ENCODE assay signal across 20 mouse cellular contexts in genomic region chr16:62814491-62814890, GRCm38 (mm10). TPM values are rescaled to one million over a fixed set of nuclear protein-coding genes. Genes with fewer than 3 reads are reported as not detected.
DNase-seq lines count a peak whose midpoint lies in the region; ATAC-seq and TF ChIP-seq lines count a peak whose summit lies in the region.
"Had no signal": no experiment of that assay in that cellular context is flagged by ENCODE, and none has a peak within 500 bp of the region (broad histone marks: within the 10 kb centered on the region; RNA-seq: fewer than 3 reads in every experiment).

Stx19 (plus strand) TSS chr16:62814676.

- H3K27ac ChIP-seq in intestine, embryonic 14.5 days (ENCODE audit: low read depth), result peak within 1 kb of the TSS; percentile 27; the same call in 1 of the 2 replicates
- peak within 1 kb of the TSS; percentile 79 for H3K27ac ChIP-seq in lung, embryonic 15.5 days
- H3K27ac ChIP-seq in layer of hippocampus, adult 2 months, result no peak within 1 kb of the TSS
- no peak within 1 kb of the TSS for H3K27ac ChIP-seq in left cerebral cortex, adult 2 months
- H3K27ac ChIP-seq in cerebellum, adult 2 months (ENCODE audit: insufficient read depth, low read length), result no peak within 1 kb of the TSS
- H3K27ac ChIP-seq: gastrocnemius, adult 2 months; heart, embryonic 15.5 days; hindbrain, embryonic 10.5 days; midbrain, embryonic 15.5 days had no signal

- no peak within 1 kb of the TSS for H3K9ac ChIP-seq in intestine, embryonic 14.5 days (ENCODE audit: low read length)
- H3K9ac ChIP-seq in lung, embryonic 15.5 days, result no peak within 1 kb of the TSS
- H3K9ac ChIP-seq: heart, embryonic 15.5 days; midbrain, embryonic 15.5 days had no signal

- ATAC-seq in intestine, embryonic 14.5 days (replicated peaks; ENCODE audit: low FRiP score, low TSS enrichment, low read depth), result peak; percentile 88
- ATAC-seq in lung, embryonic 15.5 days (ENCODE audit: borderline replicate concordance, extremely low read depth, low FRiP score, low TSS enrichment), result peak; percentile 87; the same call in 1 of the 2 replicates
- peak; percentile 83 for ATAC-seq in megakaryocyte, adult 5-6 weeks (ENCODE audit: poor library complexity, severe bottlenecking)
- ATAC-seq in megakaryocyte-erythroid progenitor cell, adult 5-6 weeks (replicated peaks; ENCODE audit: low FRiP score, low TSS enrichment, poor library complexity, severe bottlenecking), result no peak
- ATAC-seq: forebrain, embryonic 16.5 days; midbrain, embryonic 15.5 days had no signal

- no peaks in the 10 kb centered on the region for H3K36me3 ChIP-seq in intestine, embryonic 14.5 days (ENCODE audit: control insufficient read depth, insufficient read depth, low read length)
- H3K36me3 ChIP-seq in lung, embryonic 15.5 days, result no peaks in the 10 kb centered on the region
- H3K36me3 ChIP-seq: heart, embryonic 15.5 days; midbrain, embryonic 15.5 days had no signal

- H3K9me3 ChIP-seq in intestine, embryonic 14.5 days (ENCODE audit: control insufficient read depth, low read length), result no peaks in the 10 kb centered on the region
- no peaks in the 10 kb centered on the region for H3K9me3 ChIP-seq in lung, embryonic 15.5 days
- H3K9me3 ChIP-seq: heart, embryonic 15.5 days; hindbrain, embryonic 10.5 days; midbrain, embryonic 15.5 days had no signal

- 52% methylated on average over 5 of the region's 5 CpGs for WGBS in intestine, embryonic 14.5 days
- 40% methylated on average over 5 of the region's 5 CpGs for WGBS in lung, embryonic 15.5 days
- WGBS in cerebellum, adult 2 months, result 86% methylated on average over 5 of the region's 5 CpGs

- no peak within 1 kb of the TSS for H3K4me3 ChIP-seq in intestine, embryonic 14.5 days (ENCODE audit: low read depth, low read length)
- 0 out of 2 replicates have a peak within 1 kb of the TSS, but pooled peaks have one; percentile 7 for H3K4me3 ChIP-seq in lung, embryonic 15.5 days
- H3K4me3 ChIP-seq in layer of hippocampus, adult 2 months, result no peak within 1 kb of the TSS
- H3K4me3 ChIP-seq in left cerebral cortex, adult 2 months, result no peak within 1 kb of the TSS
- no peak within 1 kb of the TSS for H3K4me3 ChIP-seq in cerebellum, adult 2 months (replicated peaks; ENCODE audit: insufficient read depth, low read depth, low read length)
- H3K4me3 ChIP-seq: gastrocnemius, adult 2 months; heart, embryonic 15.5 days; hindbrain, embryonic 10.5 days; midbrain, embryonic 15.5 days had no signal

- no peak for TF ChIP-seq POLR2A in cerebellum, adult 2 months (IDR thresholded peaks at IDR 0.05; ENCODE audit: borderline replicate concordance, insufficient read depth, low read length)

- no peak within 1 kb of the TSS for H3K4me2 ChIP-seq in intestine, embryonic 14.5 days (ENCODE audit: low read length)
- no peak within 1 kb of the TSS for H3K4me2 ChIP-seq in lung, embryonic 15.5 days
- H3K4me2 ChIP-seq: heart, embryonic 15.5 days; midbrain, embryonic 15.5 days had no signal

- intact Hi-C loops in left cerebral cortex, adult 2 months (cut with DNase I), result no loop called here

- no peaks in the 10 kb centered on the region for H3K4me1 ChIP-seq in intestine, embryonic 14.5 days (replicated peaks; ENCODE audit: control insufficient read depth, insufficient read depth, low read length)
- 0 out of 2 replicates have a peak, but pooled peaks cover 8% of the 10 kb centered on the region for H3K4me1 ChIP-seq in lung, embryonic 15.5 days
- H3K4me1 ChIP-seq in cerebellum, adult 2 months (ENCODE audit: control insufficient read depth, insufficient read depth, low read length), result no peaks in the 10 kb centered on the region
- H3K4me1 ChIP-seq: heart, embryonic 15.5 days; hindbrain, embryonic 10.5 days; midbrain, embryonic 15.5 days had no signal

- DNase-seq in fat pad, adult 2 months (ENCODE audit: extremely low read depth, low read depth, low spot score), result peak; percentile 75
- DNase-seq in intestine, embryonic 14.5 days (ENCODE audit: low spot score), result no peak
- no peak for DNase-seq in layer of hippocampus, adult 2 months (ENCODE audit: low spot score in 2 of 2)
- DNase-seq in left cerebral cortex, adult 2 months (ENCODE audit: extremely low spot score in 1 of 2, low spot score in 2 of 2), result no peak
- DNase-seq in cerebellum, adult 2 months, result no peak
- DNase-seq: cerebellum, postnatal 10 days; gastrocnemius, adult 2 months; heart, adult 18-20 months; kidney, adult 2 months; kidney, postnatal 25 days had no signal

- no peak for TF ChIP-seq CTCF in layer of hippocampus, adult 2 months (conservative IDR thresholded peaks at IDR 0.05)
- no peak for TF ChIP-seq CTCF in left cerebral cortex, adult 2 months (IDR thresholded peaks at IDR 0.05)
- TF ChIP-seq CTCF in cerebellum, adult 2 months (IDR thresholded peaks at IDR 0.05; ENCODE audit: borderline replicate concordance, insufficient read depth, low read depth, low read length), result no peak

- H3K27me3 ChIP-seq in intestine, embryonic 14.5 days (replicated peaks; ENCODE audit: control insufficient read depth, insufficient read depth, low read length), result no peaks in the 10 kb centered on the region
- no peaks in the 10 kb centered on the region for H3K27me3 ChIP-seq in lung, embryonic 15.5 days
- no peaks in the 10 kb centered on the region for H3K27me3 ChIP-seq in cerebellum, adult 2 months (ENCODE audit: control insufficient read depth, insufficient read depth, low read length)
- H3K27me3 ChIP-seq: heart, embryonic 15.5 days; midbrain, embryonic 15.5 days had no signal

RNA-seq across cellular contexts. Expression of gene Stx19, which starts in this region (rescaled TPM):
- 0.68 and 0.82 TPM in 2 replicates for polyA plus RNA-seq in intestine, embryonic 14.5 days (2014; fragmentation: Nextera tagmentation; extraction: Ambion mirVana)
- 3.0 and 3.5 TPM in 2 replicates for polyA plus RNA-seq in lung, embryonic 15.5 days (2015; fragmentation: Nextera tagmentation; extraction: Ambion mirVana)
- total RNA-seq in megakaryocyte, adult 5-6 weeks (2015), result not detected in 2 replicates
- total RNA-seq in megakaryocyte, adult 5-6 weeks (2017), result not detected in 2 replicates
- total RNA-seq in layer of hippocampus, adult 2 months (2021), result not detected
- total RNA-seq in left cerebral cortex, adult 2 months (2021), result not detected
- polyA plus RNA-seq in cerebellum, adult 2 months (2012; rRNA removed), result not detected in 2 replicates
- not detected in 2 replicates for total RNA-seq in megakaryocyte-erythroid progenitor cell, adult 5-6 weeks (2014; fragmentation: Nextera tagmentation)
- total RNA-seq in megakaryocyte-erythroid progenitor cell, adult 5-6 weeks (2017), result not detected in 2 replicates
- total RNA-seq: gastrocnemius, adult 2 months; heart, adult 18-20 months; layer of hippocampus, postnatal 10 days; left cerebral cortex, postnatal 10 days; liver, adult 2 months had no signal
- polyA plus RNA-seq: kidney, adult 2 months; liver, adult 2 months had no signal

Comparison
In these comparisons a context has a peak if more than half of its experiments do, and no peak if none do; other contexts are left out.
1. Peak in ATAC-seq and H3K27ac ChIP-seq in intestine, embryonic 14.5 days; RNA of the gene not detected or under 1 TPM.
2. Peak in ATAC-seq in megakaryocyte, adult 5-6 weeks; RNA of the gene not detected or under 1 TPM.